8 mouse cellular contexts compared by ENCODE assay signal in genomic region chr14:7819446-7819845, GRCm38 (mm10). TPM values are rescaled to one million over a fixed set of nuclear protein-coding genes. Genes with fewer than 3 reads are reported as not detected.
DNase-seq lines count a peak whose midpoint lies in the region; ATAC-seq and TF ChIP-seq lines count a peak whose summit lies in the region.

No protein-coding gene starts in this region.

- H3K9ac ChIP-seq in ES-Bruce4 (ENCODE audit: low read depth, poor library complexity, severe bottlenecking): 0 out of 2 replicates have a peak overlapping the region, but pooled peaks have one; percentile 46
- H3K9ac ChIP-seq in embryonic facial prominence, embryonic 12.5 days: peak overlapping the region; percentile 82; the same call in 1 of the 2 replicates
- peak overlapping the region; percentile 85 for H3K9ac ChIP-seq in hindbrain, embryonic 14.5 days
- H3K9ac ChIP-seq in liver, embryonic 15.5 days: no peak overlapping the region
- H3K9ac ChIP-seq in stomach, postnatal 0 days (ENCODE audit: low read length): peak overlapping the region; percentile 73

- H3K9me3 ChIP-seq in ES-Bruce4 (replicated peaks; ENCODE audit: control insufficient read depth, insufficient read depth, low read length, poor library complexity, severe bottlenecking): no peaks in the 10 kb centered on the region
- H3K9me3 ChIP-seq in embryonic facial prominence, embryonic 12.5 days: no peaks in the 10 kb centered on the region
- H3K9me3 ChIP-seq in hindbrain, embryonic 14.5 days (ENCODE audit: control insufficient read depth, low read length): no peaks in the 10 kb centered on the region
- H3K9me3 ChIP-seq in liver, embryonic 15.5 days (replicated peaks): no peaks in the 10 kb centered on the region
- H3K9me3 ChIP-seq in stomach, postnatal 0 days (ENCODE audit: control insufficient read depth, low read length): no peaks in the 10 kb centered on the region

- H3K4me1 ChIP-seq in ES-Bruce4 (ENCODE audit: control insufficient read depth, insufficient read depth, low read length): peaks cover 2% of the 10 kb centered on the region
- peaks cover 46% of the 10 kb centered on the region for H3K4me1 ChIP-seq in embryonic facial prominence, embryonic 12.5 days
- peaks cover 32% of the 10 kb centered on the region for H3K4me1 ChIP-seq in hindbrain, embryonic 14.5 days (replicated peaks; ENCODE audit: control insufficient read depth, insufficient read depth, low read length)
- peaks cover 43% of the 10 kb centered on the region for H3K4me1 ChIP-seq in liver, embryonic 15.5 days (replicated peaks)
- peaks cover 11% of the 10 kb centered on the region for H3K4me1 ChIP-seq in stomach, postnatal 0 days (replicated peaks; ENCODE audit: control insufficient read depth, insufficient read depth)

- 62% methylated on average over 5 of the region's 5 CpGs for WGBS in embryonic facial prominence, embryonic 12.5 days
- WGBS in hindbrain, embryonic 14.5 days: 85% methylated on average over 5 of the region's 5 CpGs
- WGBS in liver, embryonic 15.5 days (ENCODE audit: insufficient replicate concordance): 42% methylated on average over 5 of the region's 5 CpGs
- WGBS in stomach, postnatal 0 days: 60% methylated on average over 5 of the region's 5 CpGs

- peak overlapping the region; percentile 75 for H3K4me3 ChIP-seq in ES-Bruce4 (ENCODE audit: low read depth, low read length)
- H3K4me3 ChIP-seq in embryonic facial prominence, embryonic 12.5 days: peak overlapping the region; percentile 77
- peak overlapping the region; percentile 62 for H3K4me3 ChIP-seq in hindbrain, embryonic 14.5 days (replicated peaks; ENCODE audit: low read length)
- H3K4me3 ChIP-seq in liver, embryonic 15.5 days (replicated peaks): peak overlapping the region; percentile 59
- peak overlapping the region; percentile 73 for H3K4me3 ChIP-seq in stomach, postnatal 0 days (ENCODE audit: low read depth, low read length)

- no peak for ATAC-seq in embryonic facial prominence, embryonic 12.5 days (ENCODE audit: insufficient number of reproducible peaks, insufficient read depth, low FRiP score, low TSS enrichment)
- no peak for ATAC-seq in hindbrain, embryonic 14.5 days (ENCODE audit: low FRiP score)
- ATAC-seq in liver, embryonic 15.5 days (ENCODE audit: insufficient read depth): no peak
- ATAC-seq in stomach, postnatal 0 days (ENCODE audit: low FRiP score, low TSS enrichment): peak; percentile 36
- no peak for ATAC-seq in monocyte, adult 5-6 weeks (replicated peaks; ENCODE audit: insufficient number of reproducible peaks, low FRiP score, low TSS enrichment, poor library complexity, severe bottlenecking)

- no peak for TF ChIP-seq CTCF in ES-Bruce4 (IDR thresholded peaks at IDR 0.05; ENCODE audit: low read depth, low read length)
- TF ChIP-seq CTCF in stomach, postnatal 0 days (IDR thresholded peaks at IDR 0.05; ENCODE audit: low read depth): no peak

- 0 out of 2 replicates have a peak, but pooled peaks cover 3% of the 10 kb centered on the region for H3K36me3 ChIP-seq in ES-Bruce4 (ENCODE audit: control insufficient read depth, insufficient read depth, low read length, poor library complexity, severe bottlenecking)
- H3K36me3 ChIP-seq in embryonic facial prominence, embryonic 12.5 days: no peaks in the 10 kb centered on the region
- no peaks in the 10 kb centered on the region for H3K36me3 ChIP-seq in hindbrain, embryonic 14.5 days (replicated peaks; ENCODE audit: control insufficient read depth, insufficient read depth)
- H3K36me3 ChIP-seq in liver, embryonic 15.5 days (replicated peaks): no peaks in the 10 kb centered on the region
- H3K36me3 ChIP-seq in stomach, postnatal 0 days (ENCODE audit: control insufficient read depth, insufficient read depth, low read length): no peaks in the 10 kb centered on the region

- no peak for TF ChIP-seq POLR2A in ES-Bruce4 (IDR thresholded peaks at IDR 0.05; ENCODE audit: insufficient read depth, low read length)

- no peaks in the 10 kb centered on the region for H3K27me3 ChIP-seq in ES-Bruce4 (ENCODE audit: control insufficient read depth, insufficient read depth, low read length, poor library complexity, severe bottlenecking)
- no peaks in the 10 kb centered on the region for H3K27me3 ChIP-seq in embryonic facial prominence, embryonic 12.5 days
- H3K27me3 ChIP-seq in hindbrain, embryonic 14.5 days (ENCODE audit: control insufficient read depth, insufficient read depth, low read length): no peaks in the 10 kb centered on the region
- H3K27me3 ChIP-seq in liver, embryonic 15.5 days: peaks cover 18% of the 10 kb centered on the region
- no peaks in the 10 kb centered on the region for H3K27me3 ChIP-seq in stomach, postnatal 0 days (ENCODE audit: control insufficient read depth, insufficient read depth, low read length)

- no peak for TF ChIP-seq EP300 in ES-Bruce4 (IDR thresholded peaks at IDR 0.05; ENCODE audit: insufficient read depth, low read depth, low read length)
- TF ChIP-seq EP300 in stomach, postnatal 0 days (optimal IDR thresholded peaks at IDR 0.05): no peak

- H3K4me2 ChIP-seq in embryonic facial prominence, embryonic 12.5 days (replicated peaks): peak overlapping the region; percentile 87
- H3K4me2 ChIP-seq in hindbrain, embryonic 14.5 days (replicated peaks): peak overlapping the region; percentile 90
- peak overlapping the region; percentile 73 for H3K4me2 ChIP-seq in liver, embryonic 15.5 days
- H3K4me2 ChIP-seq in stomach, postnatal 0 days (replicated peaks; ENCODE audit: low read depth): peak overlapping the region; percentile 90

- DNase-seq in hindbrain, embryonic 14.5 days (ENCODE audit: low spot score): no peak
- DNase-seq in stomach, postnatal 0 days (ENCODE audit: low spot score): peak; percentile 67
- DNase-seq in spleen, postnatal 4 days (ENCODE audit: low spot score in 2 of 2): no peak
- DNase-seq in adrenal gland, postnatal 25 days: no peak

- H3K27ac ChIP-seq in ES-Bruce4 (ENCODE audit: insufficient read depth, low read length): no peak overlapping the region
- no peak overlapping the region for H3K27ac ChIP-seq in embryonic facial prominence, embryonic 12.5 days
- H3K27ac ChIP-seq in hindbrain, embryonic 14.5 days: no peak overlapping the region
- H3K27ac ChIP-seq in liver, embryonic 15.5 days (replicated peaks): no peak overlapping the region
- H3K27ac ChIP-seq in stomach, postnatal 0 days (replicated peaks): no peak overlapping the region

RNA-seq across cellular contexts. Expression of gene Flnb, which starts 1.7 kb away (rescaled TPM):
- polyA plus RNA-seq in ES-Bruce4 (2011; ENCODE audit: insufficient read depth, insufficient read length, low read depth, missing spikeins): 326 and 328 TPM in 2 replicates
- polyA plus RNA-seq in embryonic facial prominence, embryonic 12.5 days (2016; fragmentation: Nextera tagmentation; extraction: Ambion mirVana): 32.8 and 32.9 TPM in 2 replicates
- polyA plus RNA-seq in hindbrain, embryonic 14.5 days (2014; fragmentation: Nextera tagmentation; extraction: Ambion mirVana): 7.4 and 9.0 TPM in 2 replicates
- polyA plus RNA-seq in liver, embryonic 15.5 days (2015; fragmentation: Nextera tagmentation; extraction: Ambion mirVana): 3.6 and 4.2 TPM in 2 replicates
- polyA plus RNA-seq in stomach, postnatal 0 days (2015; fragmentation: Nextera tagmentation; extraction: Ambion mirVana): 8.3 and 8.8 TPM in 2 replicates
- total RNA-seq in adrenal gland, postnatal 25 days (2021): 44.3 and 47.9 TPM in 2 replicates
- 8.0 to 12.0 TPM (median 8.2 TPM) in 3 replicates for total RNA-seq in monocyte, adult 5-6 weeks (2017)

RNA-seq across cellular contexts. Expression of gene Gm26661, which starts 28.1 kb away (rescaled TPM):
- polyA plus RNA-seq in ES-Bruce4 (2011; ENCODE audit: insufficient read depth, insufficient read length, low read depth, missing spikeins): not detected in 2 replicates
- not detected in 2 replicates for polyA plus RNA-seq in embryonic facial prominence, embryonic 12.5 days (2016; fragmentation: Nextera tagmentation; extraction: Ambion mirVana)
- polyA plus RNA-seq in hindbrain, embryonic 14.5 days (2014; fragmentation: Nextera tagmentation; extraction: Ambion mirVana): not detected in 2 replicates
- polyA plus RNA-seq in liver, embryonic 15.5 days (2015; fragmentation: Nextera tagmentation; extraction: Ambion mirVana): not detected in 2 replicates
- not detected in 2 replicates for polyA plus RNA-seq in stomach, postnatal 0 days (2015; fragmentation: Nextera tagmentation; extraction: Ambion mirVana)
- not detected in 2 replicates for total RNA-seq in adrenal gland, postnatal 25 days (2021)
- total RNA-seq in monocyte, adult 5-6 weeks (2017): not detected in 3 replicates
